Mouse (Mus musculus) monocyte, adult 2 months (primary cell): ENCODE results near the gene Mob3c.

Experiments
- DNase-seq, 2 experiments: peaks; one replicate each; pipeline ENCODE4 v3.0.0; 2022; ENCODE audit warnings: low spot score in 2 of 2, low read depth in 1 of 2

Mob3c gene

GRCm38 (mm10) chr4:115832040-115832439, 4.1 kb downstream of the Mob3c start:
- no peak for DNase-seq

GRCm38 (mm10) chr4:115835576-115835975, 7.7 kb downstream of the Mob3c start:
- DNase-seq, result peak in 1 of 2 experiments; percentile 3

DNA sequence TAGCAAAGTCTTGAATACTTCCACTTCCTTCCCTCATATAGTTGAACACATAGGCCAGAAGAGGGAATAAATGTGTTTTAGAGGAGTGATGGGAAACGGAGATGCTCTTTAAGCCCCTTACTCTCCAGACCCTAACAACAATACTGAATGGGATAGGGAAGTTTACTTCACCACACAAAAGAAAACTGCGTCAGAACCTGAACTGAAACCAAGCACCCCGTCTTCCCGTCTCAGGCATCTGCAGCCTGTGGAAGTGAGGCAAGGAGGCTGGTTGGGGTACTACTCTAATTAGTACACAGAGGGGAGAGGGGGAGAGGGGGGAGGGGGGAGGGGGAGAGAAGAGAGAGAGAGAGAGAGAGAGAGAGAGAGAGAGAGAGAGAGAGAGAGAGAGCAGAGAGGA, 10.3 kb downstream of the Mob3c start:
- peak in 1 of 2 experiments; percentile 6 for DNase-seq

DNA sequence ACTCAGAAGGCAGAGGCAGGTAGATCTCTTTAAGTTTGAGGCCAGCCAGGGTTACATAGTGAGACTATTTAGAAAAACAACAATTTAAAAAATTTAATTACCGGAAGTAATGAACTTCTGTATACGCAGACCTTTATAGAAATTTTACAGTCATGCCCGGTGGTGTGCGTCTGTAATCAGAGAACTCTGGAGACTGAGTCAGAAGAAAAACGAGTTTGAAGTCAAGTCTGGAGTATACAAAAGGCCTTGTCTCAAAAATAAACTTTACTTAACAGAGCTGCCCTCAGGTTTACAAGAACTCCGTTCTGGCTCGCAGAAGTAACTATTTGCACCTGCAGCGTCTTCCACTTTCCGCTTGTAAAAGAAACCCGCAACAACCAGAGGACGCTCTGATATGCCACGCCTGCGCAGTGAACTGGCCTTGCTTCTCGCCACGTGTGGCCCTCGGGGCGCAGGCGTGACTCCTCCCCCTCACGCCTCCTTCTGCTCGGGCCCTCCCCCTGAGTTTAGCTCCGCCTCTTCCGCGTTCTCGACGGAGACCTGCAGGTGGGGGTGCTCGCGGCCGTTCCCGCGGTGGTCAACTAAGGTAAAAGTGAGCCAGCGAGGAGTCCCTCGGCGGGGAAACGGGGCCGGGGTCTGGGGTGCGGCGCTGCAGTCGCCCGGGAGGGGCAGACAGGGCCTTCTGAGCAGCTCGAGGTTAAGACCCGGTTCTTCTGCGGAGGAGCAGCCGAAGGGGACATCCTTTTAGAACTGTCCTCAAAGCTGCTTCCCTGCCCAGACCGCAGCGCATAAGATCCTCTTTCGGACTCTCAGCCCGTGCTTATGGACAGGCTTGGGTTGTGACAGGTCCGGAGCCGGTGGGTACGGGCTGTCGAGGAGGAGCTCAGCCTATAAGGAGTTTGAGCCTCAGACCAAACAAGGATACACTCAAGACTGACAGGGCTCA, 11.1 kb downstream of the Mob3c start, which contains the start of gene Mknk1:
Gene Mknk1, plus strand, starts transcription at position 503 of the 946 bp plus-strand sequence.
- DNase-seq, result peak; percentile 74 to 87

GRCm38 (mm10) chr4:115839956-115840355, 12.1 kb downstream of the Mob3c start:
- DNase-seq, result no peak

DNA sequence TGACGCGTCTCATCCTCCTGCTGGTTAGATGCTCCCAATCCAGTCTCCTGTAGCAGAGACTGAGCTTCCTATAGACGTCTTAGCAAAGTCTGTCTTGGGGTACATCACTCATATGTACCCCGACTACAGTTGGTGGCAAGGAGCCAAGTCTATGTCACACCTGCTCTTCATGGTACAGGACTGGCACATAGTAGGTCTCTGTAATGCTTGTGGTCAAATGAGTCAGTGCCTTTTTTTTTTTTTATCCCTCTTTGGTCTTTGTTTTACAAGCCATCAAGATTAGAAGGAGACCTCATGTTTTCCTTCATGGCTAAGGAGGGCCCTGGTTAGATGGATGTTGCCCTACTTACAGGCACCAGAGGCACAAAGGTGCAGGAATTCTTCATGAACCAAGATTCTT, 12.9 kb downstream of the Mob3c start:
- no peak for DNase-seq

DNA sequence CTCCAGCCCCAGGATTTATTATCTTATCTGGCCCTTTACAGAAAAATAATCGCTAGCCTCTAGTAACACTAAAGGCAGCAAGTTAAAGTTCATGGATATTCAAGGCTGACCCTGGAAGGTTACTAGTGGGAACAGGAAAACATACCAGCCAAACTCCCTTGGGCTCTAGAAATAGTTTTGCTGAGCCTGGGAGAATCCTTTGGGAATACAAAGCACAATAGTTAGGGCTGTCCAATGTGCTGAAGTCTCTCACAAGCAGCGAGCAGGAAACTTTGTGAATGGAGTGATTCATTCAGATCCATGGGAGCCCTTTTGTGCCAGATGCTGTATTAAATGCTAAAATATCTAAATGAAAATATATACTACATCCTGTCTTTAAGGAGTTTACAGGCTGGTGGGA, 18.8 kb downstream of the Mob3c start:
- no peak for DNase-seq

- peak; percentile 55 to 68 for DNase-seq
These were observed 19.5 kb downstream of the Mob3c start for GRCm38 (mm10) chr4:115847377-115847776.

DNA sequence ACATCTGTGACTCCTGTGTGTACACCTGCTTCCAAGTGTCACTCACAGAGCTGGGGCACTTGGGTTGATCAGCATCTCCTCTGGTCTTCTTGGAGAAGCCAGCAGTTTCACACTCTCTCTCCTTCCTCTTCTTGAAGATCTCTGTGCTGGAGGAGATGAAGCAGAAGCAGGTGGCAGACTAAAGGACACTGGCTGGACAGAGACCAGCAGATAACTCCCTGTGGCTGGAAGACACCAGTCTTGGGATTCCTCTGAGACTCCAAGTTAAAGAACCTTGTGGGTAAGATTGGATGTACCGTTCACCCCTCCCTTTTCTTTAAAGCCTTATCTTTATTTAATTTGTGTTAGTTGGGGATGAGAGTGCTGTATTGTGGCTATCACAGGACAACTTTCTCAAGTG, 20.2 kb downstream of the Mob3c start:
- no peak for DNase-seq

- DNase-seq, result no peak
These were observed 21.2 kb downstream of the Mob3c start for GRCm38 (mm10) chr4:115848990-115849677.

DNA sequence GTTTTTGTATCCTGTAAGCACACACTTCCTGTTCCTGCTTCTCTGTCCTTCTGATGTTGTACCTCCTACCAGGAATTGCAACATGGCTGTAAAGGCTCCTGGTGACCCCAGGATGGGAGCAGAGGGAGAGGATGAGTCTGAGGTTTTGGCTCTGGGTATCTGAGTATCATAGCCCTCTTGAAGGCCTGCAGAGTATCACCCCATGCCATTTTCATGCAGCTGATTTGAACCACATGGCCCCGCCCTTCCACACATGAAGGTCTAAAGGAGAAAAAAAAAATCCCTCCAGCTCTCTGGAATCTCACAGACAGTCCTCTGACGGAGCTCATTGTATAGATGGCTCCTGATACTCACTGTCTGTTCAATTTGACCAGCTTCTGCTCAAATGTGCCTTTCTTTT, 22.2 kb downstream of the Mob3c start:
- DNase-seq, result no peak

DNA sequence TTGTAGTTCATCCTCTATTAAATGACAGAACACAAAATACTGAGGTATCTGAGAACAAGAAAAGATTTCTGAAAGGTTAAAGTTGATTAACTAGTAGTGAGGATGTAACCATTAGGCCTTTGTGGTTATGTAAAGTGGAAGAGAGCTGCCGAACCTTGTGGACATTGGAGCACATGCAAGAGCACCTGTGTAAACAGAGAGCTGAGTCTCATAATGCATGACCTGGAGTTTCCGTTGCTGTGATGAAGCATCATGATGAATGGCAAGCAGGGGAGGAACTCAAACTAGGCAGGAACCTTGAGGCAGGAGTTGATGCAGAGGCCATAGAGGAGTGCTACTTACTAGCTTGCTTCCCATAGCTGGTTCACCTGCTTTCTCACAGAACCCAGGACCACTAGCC, 22.7 kb downstream of the Mob3c start:
- no peak for DNase-seq

GRCm38 (mm10) chr4:115851569-115851968, 23.7 kb downstream of the Mob3c start:
- no peak for DNase-seq

- DNase-seq, result no peak
These were observed 27.2 kb downstream of the Mob3c start for GRCm38 (mm10) chr4:115855100-115855499.

GRCm38 (mm10) chr4:115855609-115856008, 27.7 kb downstream of the Mob3c start:
- no peak for DNase-seq

DNA sequence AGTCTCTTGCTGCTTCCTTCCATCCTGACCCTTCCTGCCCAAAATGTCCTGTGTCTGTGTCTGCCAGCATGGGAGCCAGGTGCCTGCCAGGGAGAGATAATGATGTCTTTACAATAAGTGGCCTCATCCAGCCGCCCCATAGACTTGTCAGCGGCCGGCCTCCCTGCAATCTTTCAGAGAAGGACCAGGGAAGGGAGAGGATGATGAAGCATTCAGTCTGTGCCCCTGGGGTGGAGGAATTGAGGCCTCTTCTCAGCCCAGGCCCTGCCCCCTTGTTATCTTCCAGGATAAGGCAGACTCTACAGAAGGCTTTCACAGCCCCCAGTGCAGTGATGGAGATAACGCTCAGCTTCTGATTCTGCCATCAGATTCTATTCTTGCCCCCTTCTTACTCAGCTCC, 28.4 kb downstream of the Mob3c start:
- DNase-seq, result no peak

- DNase-seq, result peak; percentile 21 to 40
These were observed 29.5 kb downstream of the Mob3c start for GRCm38 (mm10) chr4:115857293-115857883.

DNA sequence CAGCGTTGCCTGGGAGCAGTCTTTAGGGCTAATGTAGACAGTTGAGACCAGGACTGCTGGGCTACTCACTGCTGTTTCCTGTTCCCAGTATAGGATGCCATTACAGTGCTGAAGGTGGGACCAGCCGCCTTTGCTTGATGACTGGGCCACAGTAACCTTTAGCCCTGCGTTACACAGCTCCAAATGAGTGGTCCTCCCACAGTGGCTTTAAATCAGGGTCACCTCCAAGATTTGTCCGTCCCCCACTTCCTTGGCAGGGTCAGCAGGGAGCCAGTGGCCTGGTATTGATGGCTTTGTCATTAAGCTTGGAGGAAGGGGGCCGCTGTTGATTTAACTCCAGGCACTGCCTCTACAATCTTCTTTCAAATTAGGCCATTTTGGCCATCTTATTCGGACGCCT, 35.5 kb downstream of the Mob3c start:
- DNase-seq, result no peak

DNA sequence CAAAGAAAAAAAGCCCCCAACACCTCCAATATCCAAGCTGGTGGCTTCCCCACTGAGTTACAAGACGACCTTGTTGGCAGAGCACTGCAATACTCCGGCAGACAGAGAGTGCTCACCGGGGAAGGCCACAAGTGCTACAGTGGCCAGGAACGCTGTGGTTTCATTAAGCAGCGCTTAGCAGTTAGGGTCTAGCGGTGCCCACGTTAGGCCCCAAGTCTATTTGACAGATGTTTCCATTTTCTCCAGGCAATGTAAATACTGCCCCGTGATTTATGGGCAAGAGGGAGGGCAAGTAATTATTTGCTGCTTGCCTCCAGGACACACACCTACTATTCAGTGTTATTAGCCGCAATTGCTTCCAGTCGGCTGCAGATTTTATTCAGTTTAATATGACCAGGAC, 36.0 kb downstream of the Mob3c start:
- DNase-seq, result no peak

DNA sequence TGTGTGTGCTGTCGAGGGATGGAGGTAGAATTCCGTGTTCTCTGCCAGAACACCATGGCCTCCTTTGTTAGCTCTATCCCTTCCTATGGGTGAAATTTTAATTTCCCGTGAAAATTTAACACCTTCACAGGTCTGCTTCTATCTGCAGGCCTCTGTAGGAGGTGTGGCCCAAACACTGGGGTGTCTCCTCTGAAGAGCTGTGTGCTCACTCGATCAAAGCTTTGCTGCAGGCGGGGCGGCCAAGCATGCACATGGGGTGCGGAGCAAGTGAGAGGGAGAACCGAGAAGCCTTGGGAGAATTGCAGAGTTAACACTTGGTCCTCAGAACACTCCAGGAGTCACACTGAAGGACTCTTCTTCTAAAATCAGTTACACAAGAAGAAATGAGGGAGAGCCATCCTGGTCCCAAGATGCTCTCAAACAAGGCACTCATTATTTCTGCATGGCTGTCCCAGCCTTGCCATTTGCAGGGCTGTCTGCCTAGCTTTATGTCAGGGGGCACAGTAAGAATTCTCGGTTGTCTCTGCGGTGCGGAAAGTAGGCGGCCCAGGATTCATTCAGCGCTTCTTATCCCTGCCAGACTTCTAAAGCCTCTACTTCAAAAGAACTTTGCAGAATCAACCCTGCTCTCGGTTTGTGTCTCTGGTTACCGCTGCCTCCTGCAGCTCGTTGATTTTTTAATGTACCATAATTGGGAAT, 41.8 kb downstream of the Mob3c start:
- no peak for DNase-seq

GRCm38 (mm10) chr4:115873231-115873630, 45.3 kb downstream of the Mob3c start:
- no peak for DNase-seq
